Mouse (Mus musculus) erythroblast, embryonic 14.5 days (primary cell): ENCODE measurements around the gene Usp39. TPM values are rescaled to one million over a fixed set of nuclear protein-coding genes. Genes with fewer than 3 reads are reported as not detected.
A peak's percentile ranks its signal among the peaks of the same experiment; 100 is the strongest.

Experiments
- H3K27me3 ChIP-seq: 2 replicates; pipeline ENCODE4 v1.6.1; 2012; ENCODE audit warnings: inconsistent platforms; ENCODE audit not compliant: control insufficient read depth
- H3K36me3 ChIP-seq: 2 replicates; pipeline ENCODE4 v1.6.1; 2012; ENCODE audit warnings: mild to moderate bottlenecking, inconsistent platforms; ENCODE audit not compliant: control insufficient read depth
- H3K4me1 ChIP-seq: 2 replicates; pipeline ENCODE4 v1.6.1; 2012; ENCODE audit warnings: inconsistent platforms; ENCODE audit not compliant: control insufficient read depth
- H3K4me3 ChIP-seq: replicated peaks from 2 replicates; pipeline ENCODE3; 2012; ENCODE audit warnings: moderate library complexity, mild to moderate bottlenecking, inconsistent platforms
- H3K9me3 ChIP-seq: 2 replicates; pipeline ENCODE4 v1.6.1; 2012; ENCODE audit warnings: low read length, inconsistent platforms, mixed read lengths; ENCODE audit not compliant: control insufficient read depth
- GATA1 ChIP-seq: IDR thresholded peaks from 2 replicates; pipeline ENCODE4 v1.6.1; 2012; ENCODE audit warnings: low read length, inconsistent platforms, mixed read lengths
- TAL1 ChIP-seq: IDR thresholded peaks from 3 replicates; pipeline ENCODE4 v1.6.1; 2012; ENCODE audit warnings: low read length, inconsistent platforms, mixed read lengths
- polyA plus RNA-seq: library from polyadenylated mRNA; stranded (reverse); fragments of >175 nt; gene quantifications from 2 replicates; pipeline ENCODE4 v1.2.3, GENCODE M21; 2012

The Usp39 gene
- polyA plus RNA-seq, 1 experiment, result 3.5 TPM

- no peaks in the 10 kb centered on the region for H3K9me3 ChIP-seq
- H3K4me1 ChIP-seq, result no peaks in the 10 kb centered on the region; the same call in 1 of the 2 replicates
- no peaks in the 10 kb centered on the region for H3K36me3 ChIP-seq
- TF ChIP-seq TAL1, result no peak
- TF ChIP-seq GATA1, result no peak
- peaks cover 3% of the 10 kb centered on the region; the same call in 1 of the 2 replicates for H3K27me3 ChIP-seq
- H3K4me3 ChIP-seq, result no peak overlapping the region
These were observed 42.5 kb downstream of the Usp39 start for GRCm38 (mm10) chr6:72302349-72302925.

DNA sequence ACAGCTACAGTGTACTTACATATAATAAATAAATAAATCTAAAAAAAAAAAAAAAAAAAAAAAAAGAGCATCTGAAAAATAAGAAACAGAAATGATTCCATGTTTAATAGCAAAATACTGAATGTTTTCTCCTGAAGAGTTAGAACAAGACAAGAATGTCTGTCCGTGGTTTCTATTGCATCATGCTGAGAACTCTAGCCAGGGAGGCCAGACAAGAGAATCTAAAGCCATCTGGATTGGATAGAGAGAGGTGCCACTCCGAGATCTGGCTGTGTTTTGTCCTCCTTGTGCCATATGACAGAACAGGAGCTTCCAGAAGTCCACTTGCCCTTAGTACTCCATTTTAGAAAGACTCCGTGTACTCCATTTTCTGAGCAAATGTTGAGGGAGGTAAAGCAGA lies 47.2 kb downstream of the Usp39 start:
- no peak for TF ChIP-seq GATA1
- TF ChIP-seq TAL1, result no peak
- Histone ChIP-seq H3K27me3 (peaks cover 14% of the 10 kb centered on the region), H3K4me1 (peaks cover 3% of the 10 kb centered on the region; the same call in 1 of the 2 replicates), H3K36me3 (no peaks in the 10 kb centered on the region), H3K4me3 (no peak overlapping the region), H3K9me3 (no peaks in the 10 kb centered on the region)

DNA sequence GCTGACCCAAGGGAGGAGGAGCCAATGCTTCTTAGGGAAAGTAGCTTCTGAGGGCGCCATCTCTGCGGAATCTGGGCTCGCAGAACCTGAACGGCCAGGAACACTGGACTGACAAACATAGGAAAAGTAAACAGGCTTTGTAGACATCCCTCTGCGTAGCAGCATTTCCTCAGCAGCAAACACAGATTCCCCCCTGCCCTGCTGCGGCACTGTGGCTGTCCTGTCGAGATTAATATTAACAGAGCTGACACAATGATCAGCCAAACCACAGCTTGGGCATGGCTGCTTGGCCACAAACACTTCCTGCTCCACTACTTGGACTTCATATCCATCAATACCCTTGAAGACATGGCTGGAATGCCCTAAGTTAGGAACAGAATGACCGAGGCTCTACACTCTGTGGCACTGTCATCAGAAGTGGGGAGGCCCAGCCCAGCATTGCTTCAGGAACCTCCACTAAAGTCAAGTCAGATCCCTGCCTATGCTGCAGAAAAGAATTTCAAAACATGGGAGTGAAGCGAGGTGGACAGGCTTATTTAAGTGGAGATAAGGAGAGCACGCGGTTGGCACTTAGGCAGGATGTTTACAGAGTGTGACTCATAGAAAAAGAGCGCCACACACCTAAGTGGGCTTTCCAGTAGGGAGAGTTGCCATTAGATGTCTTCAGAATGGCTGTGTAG lies 51.9 kb downstream of the Usp39 start:
- no peak overlapping the region for H3K4me3 ChIP-seq
- no peak for TF ChIP-seq GATA1
- TF ChIP-seq TAL1, result no peak
- peaks cover 49% of the 10 kb centered on the region for H3K27me3 ChIP-seq
- H3K4me1 ChIP-seq, result peaks cover 4% of the 10 kb centered on the region; the same call in 1 of the 2 replicates
- H3K9me3 ChIP-seq, result peaks cover 6% of the 10 kb centered on the region
- no peaks in the 10 kb centered on the region for H3K36me3 ChIP-seq

- Histone ChIP-seq H3K27me3 (peaks cover 73% of the 10 kb centered on the region), H3K9me3 (peaks cover 6% of the 10 kb centered on the region), H3K4me3 (no peak overlapping the region), H3K4me1 (peaks cover 10% of the 10 kb centered on the region), H3K36me3 (no peaks in the 10 kb centered on the region)
- no peak for TF ChIP-seq GATA1
- no peak for TF ChIP-seq TAL1
These were observed 55.5 kb downstream of the Usp39 start for GRCm38 (mm10) chr6:72289484-72289883.

GRCm38 (mm10) chr6:72283914-72284313 lies 61.1 kb downstream of the Usp39 start:
- Histone ChIP-seq H3K27me3 (peaks cover 31% of the 10 kb centered on the region), H3K4me1 (peaks cover 52% of the 10 kb centered on the region), H3K4me3 (no peak overlapping the region), H3K9me3 (no peaks in the 10 kb centered on the region), H3K36me3 (no peaks in the 10 kb centered on the region; the same call in 1 of the 2 replicates)
- no peak for TF ChIP-seq TAL1
- no peak for TF ChIP-seq GATA1

DNA sequence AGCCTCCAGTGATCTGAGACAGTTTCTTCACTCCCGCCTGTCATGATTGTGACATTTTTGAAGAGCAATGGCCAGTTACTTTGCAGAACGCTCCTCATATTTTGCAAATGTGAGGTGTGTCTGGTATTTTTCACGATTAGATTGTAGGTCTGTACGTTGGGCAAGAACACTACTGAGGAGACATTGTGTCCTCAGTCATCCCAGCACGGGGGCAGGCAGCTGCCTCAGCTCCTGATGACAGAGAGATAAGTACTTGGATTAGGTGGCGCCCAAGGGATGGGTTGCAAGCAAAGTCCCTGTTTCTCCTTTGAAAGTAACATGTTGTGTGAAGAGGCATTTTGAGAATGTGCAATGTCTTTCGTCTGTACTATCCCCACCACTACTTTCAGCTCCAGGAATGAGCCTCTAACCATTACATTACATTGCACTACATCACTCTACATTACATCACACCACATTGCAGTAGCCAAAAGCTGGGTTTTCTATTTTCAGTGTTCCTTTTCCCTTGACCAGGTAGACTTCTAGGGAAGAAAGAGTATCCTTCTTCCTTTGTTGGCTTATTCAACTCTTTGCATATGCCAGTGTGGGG lies 64.5 kb downstream of the Usp39 start:
- Histone ChIP-seq H3K4me1 (peaks cover 83% of the 10 kb centered on the region), H3K36me3 (peaks cover 17% of the 10 kb centered on the region), H3K9me3 (peaks cover 8% of the 10 kb centered on the region), H3K4me3 (peak overlapping the region; percentile 35), H3K27me3 (peaks cover 5% of the 10 kb centered on the region)
- TF ChIP-seq TAL1, result no peak
- TF ChIP-seq GATA1, result peak; percentile 78

- Histone ChIP-seq H3K9me3 (peaks cover 8% of the 10 kb centered on the region), H3K27me3 (no peaks in the 10 kb centered on the region; the same call in 1 of the 2 replicates), H3K4me1 (peaks cover 88% of the 10 kb centered on the region), H3K4me3 (peak overlapping the region; percentile 35), H3K36me3 (peaks cover 17% of the 10 kb centered on the region)
- TF ChIP-seq GATA1, result peak; percentile 88
- peak; percentile 94 for TF ChIP-seq TAL1
These were observed 65.5 kb downstream of the Usp39 start for GRCm38 (mm10) chr6:72279505-72279904.

GRCm38 (mm10) chr6:72278835-72279234 lies 66.1 kb downstream of the Usp39 start:
- peaks cover 17% of the 10 kb centered on the region for H3K36me3 ChIP-seq
- H3K27me3 ChIP-seq, result no peaks in the 10 kb centered on the region
- peaks cover 8% of the 10 kb centered on the region for H3K9me3 ChIP-seq
- no peak overlapping the region for H3K4me3 ChIP-seq
- peaks cover 88% of the 10 kb centered on the region for H3K4me1 ChIP-seq
- no peak for TF ChIP-seq GATA1
- no peak for TF ChIP-seq TAL1

DNA sequence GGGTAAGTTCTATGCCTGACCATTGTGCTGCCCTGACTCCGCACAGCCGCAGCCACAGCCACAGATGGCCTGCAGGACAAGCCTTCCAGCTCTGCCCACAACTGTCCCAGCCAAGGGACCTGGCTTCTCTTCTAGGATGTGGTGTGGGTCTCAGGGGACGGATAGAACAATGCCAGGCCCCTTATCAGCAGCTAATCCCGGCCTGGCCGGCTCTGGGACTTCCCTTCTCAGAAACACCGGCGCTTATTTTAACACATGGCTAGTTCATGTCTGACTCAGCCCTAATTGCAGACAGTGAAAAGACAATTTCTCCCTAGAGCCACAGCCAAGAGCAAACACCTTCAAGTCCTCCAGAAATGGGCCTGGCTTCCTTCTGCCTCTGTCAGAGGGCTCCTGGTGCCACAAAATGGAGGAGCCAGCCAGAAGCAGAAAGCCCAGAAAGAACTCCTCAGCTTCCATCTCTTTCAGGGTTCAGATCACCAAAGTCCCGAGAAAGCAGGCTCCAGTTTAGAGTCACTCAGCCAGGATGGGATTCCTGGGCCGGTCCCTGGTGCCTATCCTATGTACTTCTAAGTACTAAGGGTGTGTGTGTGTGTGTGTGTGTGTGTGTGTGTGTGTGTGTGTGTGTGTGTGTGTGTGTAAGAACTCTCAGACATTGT lies 67.3 kb downstream of the Usp39 start:
- Histone ChIP-seq H3K36me3 (peaks cover 17% of the 10 kb centered on the region), H3K9me3 (peaks cover 8% of the 10 kb centered on the region), H3K4me3 (no peak overlapping the region), H3K4me1 (peaks cover 95% of the 10 kb centered on the region), H3K27me3 (no peaks in the 10 kb centered on the region)
- TF ChIP-seq TAL1 (no peak), GATA1 (no peak)
